Mouse (Mus musculus): ENCODE measurements around the gene Armc3. TPM values are rescaled to one million over a fixed set of nuclear protein-coding genes. Genes with fewer than 3 reads are reported as not detected.

Armc3 gene
- total and polyA plus RNA-seq, 3 experiments, result 0.06 TPM; not detected in 2

DNA sequence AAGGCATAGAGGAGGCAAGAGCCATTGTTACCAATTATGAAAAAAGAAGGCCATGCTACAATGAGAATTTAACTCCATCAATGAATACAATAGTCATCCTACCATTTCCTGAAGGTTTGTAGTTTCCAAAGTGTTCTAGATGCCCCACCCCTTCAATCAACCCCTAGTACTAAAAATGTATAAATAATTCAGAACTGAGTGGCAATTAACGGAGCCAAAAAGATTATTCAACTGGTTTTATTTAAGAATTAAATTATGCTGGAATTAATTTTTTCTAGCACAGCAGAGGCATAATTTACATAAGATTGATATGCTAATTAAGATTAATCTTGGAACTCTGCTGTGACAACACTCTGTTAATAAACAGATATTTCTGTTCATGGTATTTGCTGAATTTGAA, 34.9 kb upstream of the Armc3 start:
- DNase-seq, result no peak
- no peaks in the 10 kb centered on the region for H3K79me2 ChIP-seq (replicated peaks; ENCODE audit: control insufficient read depth, insufficient read depth, low read length)
- H3K36me3 ChIP-seq (ENCODE audit: control insufficient read depth, insufficient read depth, low read length), result no peaks in the 10 kb centered on the region
- no peak for TF ChIP-seq POLR2A (IDR thresholded peaks at IDR 0.05; ENCODE audit: insufficient read depth, low read depth, low read length)
- no peak for TF ChIP-seq CTCF (IDR thresholded peaks at IDR 0.05)
- TF ChIP-seq EP300 (IDR thresholded peaks at IDR 0.05; ENCODE audit: insufficient read depth, low read depth, low read length), result no peak
- H3K27me3 ChIP-seq (ENCODE audit: control insufficient read depth, insufficient read depth, low read length), result no peaks in the 10 kb centered on the region
- H3K4me3 ChIP-seq, result no peak overlapping the region
- no peak overlapping the region for H3K27ac ChIP-seq
- H3K4me1 ChIP-seq (ENCODE audit: control insufficient read depth, insufficient read depth, low read length), result peaks cover 1% of the 10 kb centered on the region
- intact Hi-C loops (cut with DNase I), result no loop called here
- 98% methylated on average over 1 of the region's 1 CpGs for WGBS
- H3K9ac ChIP-seq (ENCODE audit: low read depth, low read length), result no peak overlapping the region

DNA sequence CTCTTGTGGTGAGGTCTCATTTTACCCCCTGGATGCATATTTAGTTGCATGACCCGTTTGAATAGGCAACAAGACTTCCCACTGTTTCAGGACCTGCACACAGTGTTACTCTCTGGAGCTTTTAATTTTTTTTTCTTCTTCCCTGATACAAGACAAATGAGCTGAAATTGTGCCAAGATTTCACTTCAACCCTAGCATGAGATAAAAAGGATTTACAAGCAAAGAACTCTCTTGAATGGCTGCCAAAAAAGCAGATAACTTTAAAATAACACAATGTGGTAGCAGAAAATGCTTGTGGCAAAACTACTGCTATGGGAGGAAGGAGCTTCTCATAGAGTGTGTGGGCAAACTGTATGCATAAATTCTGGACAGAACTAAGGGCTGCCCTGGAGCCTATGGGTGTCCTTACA, 22.3 kb upstream of the Armc3 start:
- H3K27me3 ChIP-seq (ENCODE audit: control insufficient read depth, insufficient read depth, low read length), result no peaks in the 10 kb centered on the region
- no peak for DNase-seq
- intact Hi-C loops (cut with DNase I), result no loop called here
- TF ChIP-seq EP300 (IDR thresholded peaks at IDR 0.05; ENCODE audit: insufficient read depth, low read depth, low read length) (no peak), CTCF (IDR thresholded peaks at IDR 0.05) (no peak), POLR2A (IDR thresholded peaks at IDR 0.05; ENCODE audit: insufficient read depth, low read depth, low read length) (no peak)
- no peak overlapping the region for H3K4me3 ChIP-seq
- H3K4me1 ChIP-seq (ENCODE audit: control insufficient read depth, insufficient read depth, low read length), result no peaks in the 10 kb centered on the region
- H3K9ac ChIP-seq (ENCODE audit: low read depth, low read length), result no peak overlapping the region
- H3K27ac ChIP-seq, result no peak overlapping the region
- H3K36me3 ChIP-seq (ENCODE audit: control insufficient read depth, insufficient read depth, low read length), result no peaks in the 10 kb centered on the region
- 5% methylated on average over 1 of the region's 1 CpGs for WGBS
- no peaks in the 10 kb centered on the region for H3K79me2 ChIP-seq (replicated peaks; ENCODE audit: control insufficient read depth, insufficient read depth, low read length)

DNA sequence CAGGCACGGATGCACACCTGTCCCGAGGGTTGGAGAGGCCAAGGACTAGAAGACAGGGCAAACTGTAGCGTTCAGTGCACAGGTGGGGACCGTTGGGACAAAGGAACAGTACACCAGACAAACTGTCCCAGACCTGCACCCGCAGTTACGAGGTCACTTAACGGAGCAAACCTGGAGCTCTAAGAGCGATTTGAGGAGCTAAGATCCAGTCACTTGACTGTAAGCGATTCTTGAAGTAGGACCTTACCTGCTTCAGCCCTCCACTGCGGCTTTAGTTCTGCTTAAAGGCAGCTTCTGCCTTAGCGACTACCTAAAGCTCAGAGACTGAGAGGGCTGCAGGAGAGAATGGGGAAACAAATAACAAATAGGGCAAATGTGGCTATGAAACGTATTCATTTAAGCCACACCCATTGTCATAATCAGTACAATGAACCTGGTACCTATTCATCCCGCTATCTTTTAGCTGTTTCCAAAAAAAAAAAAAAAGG, 308 bp downstream of the Armc3 start:
- H3K9ac ChIP-seq (ENCODE audit: low read depth, low read length), result no peak overlapping the region
- no peaks in the 10 kb centered on the region; the same call in 1 of the 2 replicates for H3K27me3 ChIP-seq (ENCODE audit: control insufficient read depth, insufficient read depth, low read length)
- H3K27ac ChIP-seq, result no peak overlapping the region
- 45% methylated on average over 13 of the region's 13 CpGs for WGBS
- TF ChIP-seq EP300 (IDR thresholded peaks at IDR 0.05; ENCODE audit: insufficient read depth, low read depth, low read length) (no peak), POLR2A (IDR thresholded peaks at IDR 0.05; ENCODE audit: insufficient read depth, low read depth, low read length) (no peak), CTCF (IDR thresholded peaks at IDR 0.05) (no peak)
- intact Hi-C loops (cut with DNase I), result no loop called here
- no peak overlapping the region for H3K4me3 ChIP-seq
- H3K79me2 ChIP-seq (replicated peaks; ENCODE audit: control insufficient read depth, insufficient read depth, low read length), result no peaks in the 10 kb centered on the region
- no peaks in the 10 kb centered on the region for H3K36me3 ChIP-seq (ENCODE audit: control insufficient read depth, insufficient read depth, low read length)
- DNase-seq, result no peak
- H3K4me1 ChIP-seq (ENCODE audit: control insufficient read depth, insufficient read depth, low read length), result peaks cover 3% of the 10 kb centered on the region

DNA sequence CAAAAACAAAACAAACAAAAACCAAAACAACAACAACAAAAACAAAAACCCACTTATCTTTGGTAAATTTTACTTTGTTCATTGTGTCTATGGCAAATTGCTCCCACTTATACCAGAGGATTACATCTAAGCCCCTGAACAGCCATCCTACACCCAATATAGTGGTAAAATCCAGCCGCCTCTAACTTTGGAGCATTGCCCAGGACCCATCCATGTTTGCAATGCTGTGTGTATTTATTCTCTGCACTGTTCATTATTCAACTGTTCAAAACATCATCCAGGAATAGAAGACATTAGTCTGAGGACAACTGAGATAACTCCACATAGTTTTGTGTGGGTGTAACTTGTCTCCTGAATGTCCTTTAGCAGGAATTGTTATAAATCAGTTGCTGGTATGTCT, 1.0 kb downstream of the Armc3 start:
- DNase-seq, result no peak
- intact Hi-C loops (cut with DNase I), result no loop called here
- no peaks in the 10 kb centered on the region for H3K36me3 ChIP-seq (ENCODE audit: control insufficient read depth, insufficient read depth, low read length)
- H3K4me1 ChIP-seq (ENCODE audit: control insufficient read depth, insufficient read depth, low read length), result peaks cover 3% of the 10 kb centered on the region
- no peak overlapping the region for H3K9ac ChIP-seq (ENCODE audit: low read depth, low read length)
- H3K79me2 ChIP-seq (replicated peaks; ENCODE audit: control insufficient read depth, insufficient read depth, low read length), result no peaks in the 10 kb centered on the region
- H3K27me3 ChIP-seq (ENCODE audit: control insufficient read depth, insufficient read depth, low read length), result no peaks in the 10 kb centered on the region; the same call in 1 of the 2 replicates
- H3K4me3 ChIP-seq, result no peak overlapping the region
- 62% methylated on average over 1 of the region's 1 CpGs for WGBS
- H3K27ac ChIP-seq, result no peak overlapping the region
- TF ChIP-seq POLR2A (IDR thresholded peaks at IDR 0.05; ENCODE audit: insufficient read depth, low read depth, low read length) (no peak), CTCF (IDR thresholded peaks at IDR 0.05) (no peak), EP300 (IDR thresholded peaks at IDR 0.05; ENCODE audit: insufficient read depth, low read depth, low read length) (no peak)

DNA sequence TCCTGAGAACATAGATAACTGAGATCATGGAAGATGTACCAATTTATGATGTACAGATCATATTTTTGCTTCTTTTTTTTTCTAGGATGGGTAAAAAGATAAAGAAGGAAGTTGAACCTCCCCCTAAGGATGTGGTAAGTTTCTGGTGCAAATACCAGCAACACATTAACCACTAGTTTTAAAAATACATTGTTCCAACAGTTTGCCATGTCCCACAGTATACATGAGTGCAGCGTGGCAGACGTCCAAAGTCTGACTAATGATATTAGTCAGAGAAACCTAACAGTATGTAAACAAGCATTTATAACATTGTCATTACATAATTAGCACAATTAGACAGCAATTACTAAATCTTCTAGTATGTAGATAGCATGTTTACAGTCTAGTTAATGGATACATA, 2.6 kb downstream of the Armc3 start:
- WGBS, result 40% methylated on average over 2 of the region's 2 CpGs

DNA sequence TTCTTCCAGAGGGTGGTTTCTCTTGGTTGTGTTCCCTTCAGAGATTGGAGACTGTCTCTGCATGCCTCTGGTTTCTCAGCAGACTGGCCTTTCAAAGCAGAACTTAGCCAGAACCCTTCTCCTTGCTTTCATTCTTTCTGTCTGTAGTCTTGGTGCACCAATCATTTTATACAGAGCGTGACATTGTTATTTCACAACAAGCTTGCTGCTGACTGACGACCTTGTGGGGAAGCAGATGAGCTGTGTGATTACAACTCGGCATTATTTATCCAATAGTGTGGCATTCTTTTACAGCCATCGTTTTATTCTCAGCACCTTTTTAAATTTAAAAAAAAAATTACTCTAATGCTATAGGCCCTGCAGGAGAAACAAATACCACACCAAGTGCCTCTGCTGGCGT, 35.2 kb downstream of the Armc3 start:
- intact Hi-C loops (cut with DNase I), result no loop called here
- 78% methylated on average over 5 of the region's 5 CpGs for WGBS
- no peak for TF ChIP-seq CTCF (IDR thresholded peaks at IDR 0.05)
- TF ChIP-seq POLR2A (IDR thresholded peaks at IDR 0.05; ENCODE audit: insufficient read depth, low read depth, low read length), result no peak
- TF ChIP-seq EP300 (IDR thresholded peaks at IDR 0.05; ENCODE audit: insufficient read depth, low read depth, low read length), result no peak
- H3K27me3 ChIP-seq (ENCODE audit: control insufficient read depth, insufficient read depth, low read length), result no peaks in the 10 kb centered on the region
- H3K36me3 ChIP-seq (ENCODE audit: control insufficient read depth, insufficient read depth, low read length), result no peaks in the 10 kb centered on the region
- H3K9ac ChIP-seq (ENCODE audit: low read depth, low read length), result no peak overlapping the region
- no peaks in the 10 kb centered on the region for H3K79me2 ChIP-seq (replicated peaks; ENCODE audit: control insufficient read depth, insufficient read depth, low read length)
- no peaks in the 10 kb centered on the region for H3K4me1 ChIP-seq (ENCODE audit: control insufficient read depth, insufficient read depth, low read length)
- DNase-seq, result no peak
- no peak overlapping the region for H3K4me3 ChIP-seq
- H3K27ac ChIP-seq, result no peak overlapping the region

More for the DNA sequence above, 2.6 kb downstream of the Armc3 start:
- no peak for TF ChIP-seq EP300 (IDR thresholded peaks at IDR 0.05; ENCODE audit: insufficient read depth, low read depth, low read length)
- TF ChIP-seq POLR2A (IDR thresholded peaks at IDR 0.05; ENCODE audit: insufficient read depth, low read depth, low read length), result no peak
- no peak for TF ChIP-seq CTCF (IDR thresholded peaks at IDR 0.05)
- no peak overlapping the region for H3K27ac ChIP-seq
- no peaks in the 10 kb centered on the region for H3K36me3 ChIP-seq (ENCODE audit: control insufficient read depth, insufficient read depth, low read length)
- H3K4me3 ChIP-seq, result no peak overlapping the region
- intact Hi-C loops (cut with DNase I), result no loop called here
- H3K4me1 ChIP-seq (ENCODE audit: control insufficient read depth, insufficient read depth, low read length), result peaks cover 3% of the 10 kb centered on the region
- H3K79me2 ChIP-seq (replicated peaks; ENCODE audit: control insufficient read depth, insufficient read depth, low read length), result no peaks in the 10 kb centered on the region
- no peak for DNase-seq
- H3K9ac ChIP-seq (ENCODE audit: low read depth, low read length), result no peak overlapping the region
- no peaks in the 10 kb centered on the region; the same call in 1 of the 2 replicates for H3K27me3 ChIP-seq (ENCODE audit: control insufficient read depth, insufficient read depth, low read length)

Data from heart, adult 2 months (tissue).